Mouse (Mus musculus) Patski (cell line): ENCODE measurements around the gene Agap2. TPM values are rescaled to one million over a fixed set of nuclear protein-coding genes. Genes with fewer than 3 reads are reported as not detected.

ENCODE experiments used
- ATAC-seq: fragments of 100-300 bp; one replicate; pipeline ENCODE4 v1.8.0; 2021
- CTCF ChIA-PET: fragments of 350-600 bp; sonication (Branson Sonifier 250); formaldehyde crosslinking; loops from one replicate; lab custom pipeline; 2022; ENCODE audit warnings: inconsistent platforms; lab: Charles Lee
- POLR2A ChIA-PET: fragments of 350-600 bp; sonication (Branson Sonifier 250); formaldehyde crosslinking; loops from one replicate; lab custom pipeline; 2022; ENCODE audit warnings: antibody characterized with exemption, inconsistent platforms; lab: Charles Lee
- DNase-seq: peaks from one replicate; pipeline ENCODE4 v3.0.0-alpha.2; 2011; ENCODE audit warnings: low read depth, low spot score
- H3K27me3 ChIP-seq: fragments of 371-371 bp; one replicate; pipeline ENCODE4 v1.5.1; 2021
- CTCF ChIP-seq: fragments of 100-300 bp; IDR thresholded peaks from one replicate; pipeline ENCODE4 v1.5.1; 2021
- in situ Hi-C: fragments of 300-500 bp; cut with MboI; formaldehyde crosslinking; loops from 3 replicates; pipeline ENCODE4 v1.11.1; 2018; ENCODE audit warnings: low pct_unique_long_range_greater_than_20kb, mixed read lengths
- polyA plus RNA-seq: library from polyadenylated mRNA; unstranded; gene quantifications from one replicate; pipeline ENCODE4 v1.2.3, GENCODE M21; 2021

The Agap2 gene
- polyA plus RNA-seq, 1 experiment from 2014 or later = 1.4 TPM

DNA sequence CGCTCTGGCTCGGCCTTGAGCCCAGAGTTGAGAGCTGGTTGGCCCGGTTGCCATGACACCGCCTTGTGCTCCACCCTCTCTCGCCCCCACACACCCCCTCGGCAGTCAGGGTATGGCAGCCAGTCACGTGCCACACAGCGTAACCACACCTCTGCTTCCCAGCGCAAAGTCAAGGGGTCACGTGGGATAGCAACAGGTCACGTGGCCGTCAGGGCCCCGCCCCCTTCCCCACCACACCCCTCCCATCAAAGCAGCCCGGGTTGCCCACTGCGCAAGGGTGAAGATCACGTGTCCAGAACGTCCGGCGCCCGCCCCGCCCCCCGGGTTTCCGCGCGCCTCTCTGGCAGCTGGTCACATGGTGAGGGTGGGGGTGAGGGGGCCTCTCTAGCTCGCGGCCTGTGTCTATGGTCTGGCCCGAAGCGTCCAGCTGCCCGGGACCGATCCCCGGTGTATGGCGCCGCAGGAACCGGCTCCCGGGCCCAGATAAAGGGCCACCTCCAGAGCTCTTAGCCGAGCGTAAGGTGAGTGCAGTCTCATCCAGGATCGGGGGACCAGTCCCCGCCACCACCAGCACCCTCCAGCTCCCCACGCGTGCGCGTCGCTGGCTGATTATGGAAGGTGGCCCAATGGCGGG lies 11.7 kb upstream of the Agap2 start, which contains the start of gene Cdk4:
TSS of gene Cdk4 (plus strand) at position 296 of the 634 bp plus-strand sequence.
- in situ Hi-C loops = loop anchor here (25.0 kb wide), 1 partner anchor 599 kb away; the partner anchor contains the start of genes Nab2 and Nemp1
- TF ChIP-seq CTCF = no peak
- H3K27me3 ChIP-seq = no peaks in the 10 kb centered on the region
- ChIA-PET POLR2A (interaction anchor here (0.6 to 1.1 kb wide), 3 partner anchors 11 to 82 kb away, joined by 3 read pairs; partner anchors contain the start of gene Agap2), CTCF (interaction anchor here (0.8 kb wide), 1 partner anchor 10 kb away, joined by 3 read pairs; no protein-coding TSS in a partner anchor)
- DNase-seq = peak; percentile 91
- ATAC-seq = peak; percentile 67

DNA sequence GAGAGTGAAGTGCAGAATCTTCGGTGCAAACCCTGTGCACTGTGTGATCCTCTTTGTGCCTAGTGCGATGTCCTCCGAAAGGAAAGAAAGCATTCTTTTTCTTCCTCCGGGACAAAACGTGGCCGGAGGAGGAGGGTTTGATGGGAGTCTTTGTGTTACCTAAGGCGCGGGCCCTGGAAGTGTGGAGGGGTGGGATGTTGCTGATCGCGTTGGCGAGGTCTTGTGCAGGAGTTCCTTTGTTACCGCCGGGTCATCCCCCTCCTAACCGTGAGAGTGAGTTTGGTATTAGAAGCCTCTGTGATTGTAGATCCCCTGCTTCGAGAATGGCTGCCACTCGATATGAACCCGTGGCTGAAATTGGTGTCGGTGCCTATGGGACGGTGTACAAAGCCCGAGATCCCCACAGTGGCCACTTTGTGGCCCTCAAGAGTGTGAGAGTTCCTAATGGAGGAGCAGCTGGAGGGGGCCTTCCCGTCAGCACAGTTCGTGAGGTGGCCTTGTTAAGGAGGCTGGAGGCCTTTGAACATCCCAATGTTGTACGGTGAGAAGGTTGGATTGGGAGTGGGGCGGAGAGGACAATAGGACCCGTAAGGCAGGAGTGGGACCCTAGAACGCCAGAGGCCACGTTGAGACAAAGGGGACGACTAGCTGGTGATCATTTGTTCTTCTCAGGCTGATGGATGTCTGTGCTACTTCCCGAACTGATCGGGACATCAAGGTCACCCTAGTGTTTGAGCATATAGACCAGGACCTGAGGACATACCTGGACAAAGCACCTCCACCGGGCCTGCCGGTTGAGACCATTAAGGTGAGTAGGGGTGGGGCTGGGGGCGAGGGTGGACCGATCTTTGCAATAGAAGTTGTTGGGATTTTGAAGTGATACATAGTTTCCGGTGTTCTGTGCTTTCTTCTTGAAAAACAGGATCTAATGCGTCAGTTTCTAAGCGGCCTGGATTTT lies 10.9 kb upstream of the Agap2 start:
- TF ChIP-seq CTCF = no peak
- no peak for DNase-seq
- no peaks in the 10 kb centered on the region for H3K27me3 ChIP-seq
- CTCF ChIA-PET = interaction anchor here (0.8 kb wide), 1 partner anchor 9 kb away, joined by 3 read pairs; no protein-coding TSS in a partner anchor
- ATAC-seq = no peak
- POLR2A ChIA-PET = interaction anchor here (0.6 to 1.1 kb wide), 2 partner anchors 10 to 81 kb away, joined by 3 read pairs; partner anchors contain the start of gene Agap2
- in situ Hi-C loops = loop anchor here (25.0 kb wide), 1 partner anchor 598 kb away; the partner anchor contains the start of genes Nab2 and Nemp1

DNA sequence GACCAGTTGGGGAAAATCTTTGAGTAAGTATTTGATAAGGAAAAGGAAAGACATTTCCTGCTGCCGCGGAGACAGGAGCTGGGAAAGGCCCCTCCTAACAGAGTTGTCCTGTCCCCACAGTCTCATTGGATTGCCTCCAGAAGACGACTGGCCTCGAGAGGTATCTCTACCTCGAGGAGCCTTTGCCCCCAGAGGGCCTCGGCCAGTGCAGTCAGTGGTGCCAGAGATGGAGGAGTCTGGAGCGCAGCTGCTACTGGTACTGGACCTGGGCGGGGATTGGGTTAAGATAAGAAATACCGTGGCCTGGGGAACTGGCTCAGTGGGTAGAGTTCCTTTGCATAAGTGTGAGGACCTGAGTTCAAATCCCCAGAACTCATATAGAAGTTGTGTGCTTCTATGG lies 9.1 kb upstream of the Agap2 start:
- no peak for ATAC-seq
- no peak for TF ChIP-seq CTCF
- POLR2A ChIA-PET = no interaction called here

GRCm38 (mm10) chr10:127066519-127067018 lies 8.5 kb upstream of the Agap2 start:
- DNase-seq = no peak
- POLR2A ChIA-PET = no interaction called here
- in situ Hi-C loops = loop anchor here (25.0 kb wide), 1 partner anchor 596 kb away; the partner anchor contains the start of genes Nab2 and Nemp1
- H3K27me3 ChIP-seq = no peaks in the 10 kb centered on the region
- CTCF ChIA-PET = no interaction called here
- TF ChIP-seq CTCF = no peak
- ATAC-seq = no peak

More for the DNA sequence above, 9.1 kb upstream of the Agap2 start:
- in situ Hi-C loops = loop anchor here (25.0 kb wide), 1 partner anchor 596 kb away; the partner anchor contains the start of genes Nab2 and Nemp1
- no peak for DNase-seq
- H3K27me3 ChIP-seq = no peaks in the 10 kb centered on the region
- CTCF ChIA-PET = no interaction called here

DNA sequence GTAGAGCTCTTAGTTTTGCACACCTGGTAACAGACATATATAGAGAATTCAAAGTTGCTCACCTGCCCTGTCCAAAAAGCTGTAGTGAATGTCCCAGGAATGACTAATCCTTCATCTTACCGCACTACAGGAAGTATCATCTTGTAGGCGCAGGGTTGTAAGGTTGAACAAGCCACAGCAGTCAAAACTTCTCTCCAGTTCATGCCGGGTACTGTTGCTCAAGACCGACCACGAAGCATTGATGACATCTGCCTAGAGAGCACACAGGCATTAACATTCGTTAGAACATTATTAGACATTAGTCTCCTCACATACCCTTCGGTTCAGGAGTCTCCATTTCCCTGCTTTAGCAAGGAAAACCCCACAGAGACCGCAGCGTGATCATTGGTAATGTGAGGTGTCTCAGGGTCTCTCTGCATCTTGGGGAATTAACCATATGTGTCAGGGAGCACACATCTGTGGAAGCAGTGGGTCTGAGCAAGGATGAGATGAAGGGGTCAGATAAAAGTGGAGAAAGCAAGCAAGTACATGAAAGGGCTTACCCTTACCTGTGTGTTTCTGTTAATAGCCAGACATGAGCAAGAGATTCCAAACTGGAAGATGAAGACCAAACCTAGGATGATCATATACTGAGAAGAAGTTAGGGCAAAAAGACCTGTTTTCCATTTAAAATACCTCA lies 6.6 kb upstream of the Agap2 start:
- in situ Hi-C loops = loop anchor here (25.0 kb wide), 1 partner anchor 594 kb away; the partner anchor contains the start of genes Nab2 and Nemp1
- ChIA-PET POLR2A (no interaction called here), CTCF (interaction anchor here (1.3 to 1.7 kb wide), 2 partner anchors 10 to 15 kb away, joined by 4 read pairs; no protein-coding TSS in a partner anchor)
- ATAC-seq (no peak), DNase-seq (no peak)
- no peaks in the 10 kb centered on the region for H3K27me3 ChIP-seq
- no peak for TF ChIP-seq CTCF

DNA sequence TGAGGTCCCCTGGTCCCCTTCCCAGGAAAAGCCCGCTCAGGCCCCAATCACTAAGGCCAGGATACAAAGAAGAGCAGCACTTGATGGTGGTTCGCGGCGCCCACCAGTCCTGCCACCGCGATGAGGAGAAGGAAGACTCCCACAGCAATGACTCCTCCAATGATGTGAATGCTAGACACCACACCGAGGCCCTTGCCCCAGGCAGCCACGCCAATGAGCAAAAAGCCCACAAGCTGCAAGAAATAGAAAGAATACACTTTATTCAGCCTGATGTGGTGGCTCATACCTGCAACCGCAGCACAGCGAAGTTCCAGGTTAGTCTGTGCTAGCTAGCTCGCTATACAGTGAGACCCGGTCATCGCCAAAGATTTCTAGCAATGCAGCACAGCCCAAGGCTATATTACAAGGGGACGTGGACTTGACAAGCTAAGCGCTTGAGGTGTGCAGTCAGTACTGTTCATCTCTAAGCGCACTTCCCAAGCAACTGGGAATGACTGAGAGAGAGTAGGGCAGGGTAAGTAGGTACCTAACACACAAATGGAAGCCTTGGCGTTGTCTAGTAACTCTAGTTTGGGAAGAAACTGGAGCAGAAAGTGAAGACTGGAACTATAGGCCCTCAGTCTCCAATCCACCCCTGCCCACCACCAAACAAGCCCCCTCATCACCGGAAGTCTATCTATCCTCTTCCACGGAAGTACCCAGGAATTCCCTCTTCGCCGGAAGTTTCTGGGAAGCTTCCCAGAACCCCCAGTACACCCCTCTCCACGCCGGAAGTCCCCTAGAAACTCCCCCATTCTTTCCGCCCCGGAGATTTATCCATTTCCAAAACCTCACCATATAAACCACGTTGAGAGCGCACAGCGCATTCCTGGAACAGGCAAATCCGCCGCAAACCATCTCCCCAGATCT lies 5.5 kb upstream of the Agap2 start:
- ATAC-seq = peak; percentile 28
- no peak for TF ChIP-seq CTCF
- ChIA-PET CTCF (interaction anchor here (0.6 to 1.7 kb wide), 2 partner anchors 14 to 23 kb away, joined by 3 to 4 read pairs; no protein-coding TSS in a partner anchor), POLR2A (interaction anchor here (1.5 kb wide), 1 partner anchor 28 kb away, joined by 4 read pairs; the partner anchor contains the start of genes Eef1akmt3 and Mettl1)
- H3K27me3 ChIP-seq = no peaks in the 10 kb centered on the region
- in situ Hi-C loops = loop anchor here (25.0 kb wide), 1 partner anchor 593 kb away; the partner anchor contains the start of genes Nab2 and Nemp1
- no peak for DNase-seq

- TF ChIP-seq CTCF = no peak
- POLR2A ChIA-PET = interaction anchor here (0.6 to 1.5 kb wide), 3 partner anchors 8 to 1478 kb away, joined by 3 to 4 read pairs (median 4); partner anchors contain the start of genes Eef1akmt3 and Mettl1
- DNase-seq (peak; percentile 75), ATAC-seq (peak; percentile 86)
- no peaks in the 10 kb centered on the region for H3K27me3 ChIP-seq
- in situ Hi-C loops = loop anchor here (25.0 kb wide), 1 partner anchor 592 kb away; the partner anchor contains the start of genes Nab2 and Nemp1
- CTCF ChIA-PET = interaction anchor here (0.6 to 1.7 kb wide), 3 partner anchors 13 to 24 kb away, joined by 3 to 4 read pairs (median 3); no protein-coding TSS in a partner anchor
These were observed 4.6 kb upstream of the Agap2 start, which contains the start of gene Tspan31 for GRCm38 (mm10) chr10:127070190-127071121. Gene Tspan31 (minus strand): TSS chr10:127070264.
